Mouse (Mus musculus): ENCODE results near the gene Rxfp3. TPM values are rescaled to one million over a fixed set of nuclear protein-coding genes. Genes with fewer than 3 reads are reported as not detected.

The Rxfp3 gene
- polyA plus RNA-seq, 1 experiment from 2014 or later: 2.5 TPM

DNA sequence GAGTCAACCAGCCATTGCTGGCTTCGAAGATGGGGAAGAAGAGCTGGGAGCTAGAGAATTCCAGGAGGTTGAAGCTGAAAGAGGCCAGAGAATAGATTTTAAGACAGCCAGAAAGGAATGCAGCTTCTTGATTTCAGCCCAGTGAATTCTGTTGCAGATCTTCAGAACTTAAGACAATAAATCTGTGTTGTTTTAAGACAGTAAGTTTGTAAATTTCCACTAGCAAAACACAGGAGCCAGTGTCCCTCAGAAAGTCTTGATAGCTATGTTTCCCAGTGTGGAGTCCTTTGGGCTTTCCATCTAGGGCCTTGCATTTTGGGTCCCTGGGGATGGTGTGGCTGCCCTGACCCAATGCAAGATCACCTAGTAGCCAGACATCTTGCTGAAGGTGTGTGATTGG, 25.1 kb upstream of the Rxfp3 start:
- no peak overlapping the region for H3K4me2 ChIP-seq (replicated peaks)
- WGBS: 89% methylated on average over 1 of the region's 1 CpGs
- no peak overlapping the region for H3K27ac ChIP-seq (replicated peaks)
- H3K27me3 ChIP-seq: peaks cover 3% of the 10 kb centered on the region
- H3K36me3 ChIP-seq: no peaks in the 10 kb centered on the region
- no peaks in the 10 kb centered on the region for H3K9me3 ChIP-seq
- no peak for ATAC-seq (ENCODE audit: low FRiP score, low read depth)
- peaks cover 29% of the 10 kb centered on the region for H3K4me1 ChIP-seq
- no peak overlapping the region for H3K9ac ChIP-seq (replicated peaks)
- H3K4me3 ChIP-seq: no peak overlapping the region

GRCm38 (mm10) chr15:11054440-11055080, 16.8 kb upstream of the Rxfp3 start:
- WGBS: 60% methylated on average over 7 of the region's 7 CpGs
- peaks cover 8% of the 10 kb centered on the region; the same call in 1 of the 2 replicates for H3K27me3 ChIP-seq
- no peaks in the 10 kb centered on the region for H3K36me3 ChIP-seq
- H3K4me3 ChIP-seq: no peak overlapping the region
- H3K27ac ChIP-seq (replicated peaks): no peak overlapping the region
- 0 out of 2 replicates have a peak overlapping the region, but pooled peaks have one; percentile 19 for H3K4me2 ChIP-seq (replicated peaks)
- ATAC-seq (ENCODE audit: low FRiP score, low read depth): 0 out of 2 replicates have a peak, but pooled peaks have one; percentile 10
- no peaks in the 10 kb centered on the region for H3K9me3 ChIP-seq
- H3K4me1 ChIP-seq: peaks cover 8% of the 10 kb centered on the region; the same call in 1 of the 2 replicates
- no peak overlapping the region for H3K9ac ChIP-seq (replicated peaks)

DNA sequence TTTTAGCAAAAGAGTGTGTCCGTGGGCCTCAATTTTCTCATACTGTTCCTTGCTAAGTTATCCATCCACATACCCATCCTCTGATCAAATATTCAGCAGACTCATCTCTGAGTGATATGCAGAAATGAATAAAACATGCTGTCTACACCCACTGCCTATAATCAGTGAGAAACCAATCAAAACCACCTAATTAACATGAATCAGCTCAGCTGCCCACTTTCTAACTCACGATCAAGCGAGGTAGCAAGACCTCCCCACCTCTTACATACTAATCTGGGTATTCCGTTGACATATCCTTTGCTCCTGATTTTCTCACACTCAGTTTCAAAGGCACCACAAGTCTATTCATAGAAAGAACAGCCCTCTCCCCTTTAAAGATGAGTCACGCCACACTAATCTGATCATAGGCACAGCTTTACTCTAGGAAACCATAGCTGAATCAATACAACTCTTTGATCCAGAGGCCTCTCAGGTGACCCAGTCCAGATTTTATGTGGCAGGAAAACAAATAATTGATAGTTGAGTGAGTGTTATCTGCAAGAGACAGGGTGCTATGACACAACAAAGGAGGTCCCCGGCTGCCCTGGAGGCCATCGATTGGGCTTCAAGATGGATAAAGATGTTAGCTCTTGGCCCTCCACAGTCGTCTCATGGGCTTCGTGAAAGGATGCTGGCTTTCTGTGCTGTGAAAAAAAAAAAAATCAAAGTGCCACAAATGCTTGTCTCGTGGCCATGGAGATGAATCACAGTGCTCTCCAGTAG, 16.1 kb upstream of the Rxfp3 start:
- 0 out of 2 replicates have a peak overlapping the region, but pooled peaks have one; percentile 19 for H3K4me2 ChIP-seq (replicated peaks)
- H3K9me3 ChIP-seq: no peaks in the 10 kb centered on the region
- 25% methylated on average over 10 of the region's 10 CpGs for whole genome bisulfite sequencing
- ATAC-seq (ENCODE audit: low FRiP score, low read depth): peak; percentile 89
- no peaks in the 10 kb centered on the region for H3K36me3 ChIP-seq
- no peak overlapping the region for H3K9ac ChIP-seq (replicated peaks)
- no peak overlapping the region for H3K4me3 ChIP-seq
- no peak overlapping the region for H3K27ac ChIP-seq (replicated peaks)
- H3K27me3 ChIP-seq: 0 out of 2 replicates have a peak, but pooled peaks cover 8% of the 10 kb centered on the region
- peaks cover 8% of the 10 kb centered on the region; the same call in 1 of the 2 replicates for H3K4me1 ChIP-seq

GRCm38 (mm10) chr15:11042828-11043227, 5.0 kb upstream of the Rxfp3 start:
- no peaks in the 10 kb centered on the region for H3K9me3 ChIP-seq
- no peaks in the 10 kb centered on the region for H3K4me1 ChIP-seq
- H3K9ac ChIP-seq (replicated peaks): no peak overlapping the region
- no peaks in the 10 kb centered on the region for H3K36me3 ChIP-seq
- H3K27me3 ChIP-seq: peaks cover 5% of the 10 kb centered on the region
- no peak overlapping the region for H3K4me3 ChIP-seq
- no peak overlapping the region for H3K27ac ChIP-seq (replicated peaks)
- WGBS: 91% methylated on average over 5 of the region's 5 CpGs
- H3K4me2 ChIP-seq (replicated peaks): no peak overlapping the region
- ATAC-seq (ENCODE audit: low FRiP score, low read depth): no peak

DNA sequence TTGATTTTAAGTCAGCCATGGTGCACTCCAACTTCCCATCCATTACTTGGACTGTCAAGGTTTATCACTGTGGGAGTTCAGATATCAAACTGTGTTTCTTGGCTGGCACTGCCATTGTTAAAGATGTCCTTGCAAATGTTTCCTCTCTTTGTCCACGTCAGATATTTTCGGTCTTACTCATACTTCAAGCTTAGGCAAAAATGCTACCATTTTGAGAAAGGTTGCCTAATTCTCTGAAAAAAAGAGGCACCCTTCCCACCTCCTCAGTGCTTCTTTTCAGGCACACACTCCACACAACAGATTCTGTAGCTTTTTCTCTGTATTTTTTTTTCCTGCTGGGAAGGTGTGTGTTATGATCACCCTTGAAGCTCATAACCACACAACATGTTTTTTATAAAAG, 3.4 kb upstream of the Rxfp3 start:
- Histone ChIP-seq H3K4me2 (replicated peaks) (no peak overlapping the region), H3K27me3 (peaks cover 21% of the 10 kb centered on the region), H3K9me3 (no peaks in the 10 kb centered on the region), H3K27ac (replicated peaks) (no peak overlapping the region), H3K36me3 (no peaks in the 10 kb centered on the region), H3K4me1 (peaks cover 14% of the 10 kb centered on the region), H3K9ac (replicated peaks) (no peak overlapping the region), H3K4me3 (no peak overlapping the region)
- 81% methylated on average over 2 of the region's 2 CpGs for WGBS
- no peak for ATAC-seq (ENCODE audit: low FRiP score, low read depth)

DNA sequence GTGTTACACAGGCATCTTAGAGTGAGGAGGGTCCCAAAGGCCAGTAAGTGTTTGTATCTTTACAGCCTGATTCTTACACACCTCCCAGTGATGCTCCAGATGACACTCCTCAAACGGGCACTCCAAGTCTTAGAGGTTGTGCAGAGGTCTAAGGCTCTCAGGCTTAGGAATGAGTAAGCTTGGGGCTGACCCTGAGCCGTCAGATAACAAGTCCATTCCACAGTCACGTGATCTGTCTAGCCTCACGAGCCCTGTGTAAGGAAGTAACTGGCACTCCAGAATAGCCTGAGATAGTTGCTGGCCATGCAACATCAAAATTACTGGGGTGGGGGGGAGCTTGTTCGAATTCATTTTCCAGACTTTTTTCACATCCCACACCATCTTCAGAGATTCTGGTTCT, 2.3 kb upstream of the Rxfp3 start:
- 59% methylated on average over 5 of the region's 5 CpGs for WGBS
- no peak for ATAC-seq (ENCODE audit: low FRiP score, low read depth)
- peaks cover 33% of the 10 kb centered on the region for H3K27me3 ChIP-seq
- H3K27ac ChIP-seq (replicated peaks): no peak overlapping the region
- H3K4me1 ChIP-seq: peaks cover 20% of the 10 kb centered on the region
- no peaks in the 10 kb centered on the region for H3K9me3 ChIP-seq
- H3K36me3 ChIP-seq: no peaks in the 10 kb centered on the region
- no peak overlapping the region for H3K4me3 ChIP-seq
- H3K9ac ChIP-seq (replicated peaks): no peak overlapping the region
- H3K4me2 ChIP-seq (replicated peaks): no peak overlapping the region

DNA sequence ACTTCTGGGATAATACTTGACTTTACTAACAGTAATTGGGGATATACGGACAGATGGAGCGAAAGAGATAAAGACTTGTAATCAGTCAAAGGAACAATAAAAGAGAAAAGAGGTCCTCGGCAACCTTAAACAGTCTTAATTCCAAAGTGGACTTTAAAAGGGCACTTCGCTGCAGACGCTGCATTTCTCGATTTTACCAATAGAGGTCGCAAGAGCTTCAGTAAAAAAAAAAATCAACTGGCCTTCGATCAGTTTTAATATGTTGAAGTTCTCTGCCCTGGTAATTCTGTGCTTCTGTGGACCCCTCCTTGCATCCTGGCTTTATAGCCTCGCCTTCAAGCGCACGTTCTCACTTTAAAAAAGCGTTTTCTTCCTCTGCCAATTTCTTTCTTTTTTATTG, 685 bp upstream of the Rxfp3 start:
- WGBS: 3% methylated on average over 12 of the region's 12 CpGs
- Histone ChIP-seq H3K4me2 (replicated peaks) (no peak overlapping the region), H3K4me3 (no peak overlapping the region), H3K9ac (replicated peaks) (no peak overlapping the region), H3K27ac (replicated peaks) (no peak overlapping the region), H3K27me3 (peaks cover 48% of the 10 kb centered on the region), H3K4me1 (peaks cover 20% of the 10 kb centered on the region), H3K9me3 (no peaks in the 10 kb centered on the region), H3K36me3 (no peaks in the 10 kb centered on the region)
- no peak for ATAC-seq (ENCODE audit: low FRiP score, low read depth)

DNA sequence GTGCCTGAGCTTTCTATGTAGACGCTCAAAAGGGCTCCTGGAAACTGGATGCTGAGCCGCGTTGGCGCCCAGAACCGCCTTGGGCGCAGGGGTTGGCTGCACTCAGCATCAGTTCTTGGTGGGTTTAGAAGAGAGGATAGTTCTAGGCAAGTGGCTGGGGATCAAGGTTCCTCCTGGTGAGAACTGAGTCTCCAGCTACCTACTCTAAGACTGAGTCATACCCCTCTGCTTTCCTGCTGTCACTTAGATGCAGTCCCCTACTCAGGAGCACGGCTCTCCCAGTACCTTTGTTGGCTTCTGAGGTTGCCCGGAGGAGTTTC, 455 bp downstream of the Rxfp3 start:
- peak overlapping the region; percentile 40 for H3K4me3 ChIP-seq
- H3K27ac ChIP-seq (replicated peaks): no peak overlapping the region
- peak overlapping the region; percentile 24; the same call in 1 of the 2 replicates for H3K9ac ChIP-seq (replicated peaks)
- 0 out of 2 replicates have a peak, but pooled peaks have one; percentile 35 for ATAC-seq (ENCODE audit: low FRiP score, low read depth)
- no peaks in the 10 kb centered on the region for H3K36me3 ChIP-seq
- H3K9me3 ChIP-seq: no peaks in the 10 kb centered on the region
- WGBS: 6% methylated on average over 8 of the region's 8 CpGs
- H3K27me3 ChIP-seq: peaks cover 53% of the 10 kb centered on the region
- H3K4me2 ChIP-seq (replicated peaks): peak overlapping the region; percentile 57
- H3K4me1 ChIP-seq: peaks cover 20% of the 10 kb centered on the region

- Histone ChIP-seq H3K9me3 (no peaks in the 10 kb centered on the region), H3K36me3 (no peaks in the 10 kb centered on the region), H3K4me3 (peak overlapping the region; percentile 40), H3K9ac (replicated peaks) (peak overlapping the region; percentile 24; the same call in 1 of the 2 replicates), H3K4me1 (peaks cover 20% of the 10 kb centered on the region), H3K4me2 (replicated peaks) (peak overlapping the region; percentile 57), H3K27ac (replicated peaks) (no peak overlapping the region), H3K27me3 (peaks cover 53% of the 10 kb centered on the region)
- WGBS: 3% methylated on average over 49 of the region's 49 CpGs
- ATAC-seq (ENCODE audit: low FRiP score, low read depth): peak; percentile 45; the same call in 1 of the 2 replicates
Observed at GRCm38 (mm10) chr15:11036535-11037375, 1.0 kb downstream of the Rxfp3 start.

DNA sequence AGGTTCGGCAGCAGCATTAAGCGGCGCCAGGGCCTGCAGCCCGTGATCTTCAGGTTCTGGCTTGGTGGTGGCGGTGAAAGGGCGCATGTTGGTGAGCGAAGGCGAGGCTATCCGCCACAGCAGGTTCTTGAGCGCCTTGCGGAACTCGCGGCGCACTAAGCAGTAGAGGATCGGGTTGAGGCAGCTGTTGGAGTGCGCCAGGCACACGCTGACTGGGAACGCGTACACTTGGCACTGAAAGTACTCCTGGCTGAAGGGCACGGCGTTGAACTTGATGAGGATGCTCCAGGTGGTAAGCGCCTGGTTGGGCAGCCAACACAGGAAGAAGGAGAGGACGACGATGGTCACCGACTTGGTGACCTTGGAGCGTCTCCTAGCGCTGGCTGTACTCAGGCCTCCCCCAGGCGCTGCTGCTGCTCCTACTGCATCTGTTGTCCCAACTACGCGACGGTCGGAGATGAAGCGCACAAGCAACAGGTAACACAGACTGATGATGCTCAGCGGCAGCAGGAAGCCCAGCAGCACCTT, 1.8 kb downstream of the Rxfp3 start:
- ATAC-seq (ENCODE audit: low FRiP score, low read depth): no peak
- H3K27me3 ChIP-seq: peaks cover 53% of the 10 kb centered on the region
- H3K4me1 ChIP-seq: peaks cover 20% of the 10 kb centered on the region
- H3K4me2 ChIP-seq (replicated peaks): peak overlapping the region; percentile 57
- H3K36me3 ChIP-seq: no peaks in the 10 kb centered on the region
- WGBS: 5% methylated on average over 34 of the region's 34 CpGs
- H3K27ac ChIP-seq (replicated peaks): no peak overlapping the region
- no peaks in the 10 kb centered on the region for H3K9me3 ChIP-seq
- peak overlapping the region; percentile 40 for H3K4me3 ChIP-seq
- H3K9ac ChIP-seq (replicated peaks): 0 out of 2 replicates have a peak overlapping the region, but pooled peaks have one; percentile 24

DNA sequence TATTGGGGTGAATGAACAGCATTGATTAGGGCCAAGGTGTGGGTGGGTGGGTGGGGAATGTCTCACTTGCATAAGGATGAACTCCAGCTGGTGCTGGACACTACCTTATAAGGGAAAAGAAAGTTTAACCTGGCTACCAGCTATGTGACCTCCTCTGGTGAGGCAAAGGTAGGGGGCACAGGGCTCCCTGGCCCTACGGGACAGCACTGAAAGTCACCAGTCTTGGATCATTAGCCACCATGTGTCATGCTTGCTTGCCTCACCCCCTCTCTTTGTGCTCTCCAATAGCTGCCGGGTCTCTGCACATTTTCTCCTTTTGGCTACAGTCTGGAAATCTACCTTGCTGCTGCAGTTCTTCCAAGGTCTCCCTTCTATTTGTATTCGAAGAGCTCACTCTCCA, 7.6 kb downstream of the Rxfp3 start:
- Histone ChIP-seq H3K27me3 (peaks cover 21% of the 10 kb centered on the region), H3K9ac (replicated peaks) (no peak overlapping the region), H3K27ac (replicated peaks) (no peak overlapping the region), H3K4me1 (no peaks in the 10 kb centered on the region), H3K36me3 (no peaks in the 10 kb centered on the region), H3K4me3 (no peak overlapping the region), H3K4me2 (replicated peaks) (no peak overlapping the region), H3K9me3 (no peaks in the 10 kb centered on the region)
- ATAC-seq (ENCODE audit: low FRiP score, low read depth): no peak
- WGBS: 81% methylated on average over 3 of the region's 3 CpGs

Measured in midbrain, embryonic 12.5 days (tissue).